Mouse (Mus musculus): Measurements from ENCODE around the gene Syt14.

DNA sequence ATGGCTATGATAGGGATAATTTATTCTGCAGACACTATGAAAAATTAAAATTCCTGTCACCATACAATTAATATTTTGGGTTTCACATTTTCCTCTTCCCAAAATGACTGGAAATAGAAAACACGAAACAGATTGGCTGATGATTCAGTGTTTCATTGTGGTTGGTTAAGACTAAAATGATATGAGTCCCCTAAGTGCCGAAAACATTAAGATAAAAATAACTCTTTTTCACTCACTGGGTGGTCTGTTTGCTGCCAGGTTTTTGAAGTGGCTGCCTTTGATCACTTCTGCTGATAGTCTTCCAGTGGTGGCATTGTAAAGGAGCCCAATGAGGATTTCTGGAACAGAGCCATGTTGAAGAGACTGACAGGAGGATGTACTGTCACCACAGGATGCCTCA is 134.1 kb downstream of the Syt14 start:
- TF ChIP-seq POLR2A (IDR thresholded peaks at IDR 0.05; ENCODE audit: extremely low read depth, insufficient read depth, low read length) (no peak), CTCF (IDR thresholded peaks at IDR 0.05; ENCODE audit: low read depth, low read length) (no peak)

All from liver, adult 2 months (tissue).